Comparison of ENCODE assay signal across 27 mouse cellular contexts in the genomic region with DNA sequence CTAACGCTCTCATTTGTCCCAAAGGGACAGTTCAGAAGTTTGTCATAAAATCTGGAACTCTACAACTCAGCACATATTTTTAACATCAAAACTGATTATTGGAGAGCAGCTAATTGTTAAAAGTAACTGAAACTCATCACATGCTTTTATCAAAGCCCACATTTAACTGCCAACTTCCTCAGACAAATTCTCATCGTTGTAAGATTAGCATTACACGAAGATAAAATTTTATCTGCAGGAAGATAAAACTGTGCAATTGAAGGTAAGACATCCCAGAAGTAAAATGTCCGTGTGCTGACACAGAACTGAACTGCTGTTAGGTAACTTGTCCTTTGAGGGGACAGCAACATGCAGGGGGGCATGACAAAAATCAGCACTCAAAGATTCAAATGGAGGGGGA.
"Had no signal": no experiment of that assay in that cellular context is flagged by ENCODE, and none has a peak within 500 bp of the region (broad histone marks: within the 10 kb centered on the region; RNA-seq: fewer than 3 reads in every experiment).

No protein-coding gene starts in this region.

- DNase-seq: cerebellum, adult 9-10 months; cerebellum, adult 9-11 months; cerebellum, postnatal 10 days; cerebellum, postnatal 14 days; cerebellum, postnatal 25 days; cerebellum, postnatal 36 days; embryo, embryonic 11 days; forebrain, postnatal 0 days; gastrocnemius, adult 2 months; gastrocnemius, postnatal 10 days; gastrocnemius, postnatal 14 days; gastrocnemius, postnatal 25 days; gastrocnemius, postnatal 36 days; heart, adult 11 months; heart, adult 18-20 months; heart, adult 2 months had no signal

- H3K4me2 ChIP-seq: embryonic facial prominence, embryonic 12.5 days; embryonic facial prominence, embryonic 13.5 days; embryonic facial prominence, embryonic 15.5 days; forebrain, embryonic 12.5 days; forebrain, embryonic 13.5 days; forebrain, embryonic 15.5 days had no signal

- ATAC-seq: forebrain, embryonic 13.5 days; forebrain, embryonic 14.5 days; forebrain, embryonic 15.5 days; forebrain, embryonic 16.5 days; forebrain, postnatal 0 days had no signal

- H3K27ac ChIP-seq: embryonic facial prominence, embryonic 10.5 days; embryonic facial prominence, embryonic 12.5 days; embryonic facial prominence, embryonic 13.5 days; embryonic facial prominence, embryonic 15.5 days; forebrain, embryonic 10.5 days; forebrain, embryonic 12.5 days; forebrain, embryonic 13.5 days; forebrain, embryonic 15.5 days; gastrocnemius, adult 2 months; heart, adult 2 months had no signal

- H3K9ac ChIP-seq: embryonic facial prominence, embryonic 12.5 days; embryonic facial prominence, embryonic 13.5 days; embryonic facial prominence, embryonic 15.5 days; forebrain, embryonic 12.5 days; forebrain, embryonic 13.5 days; forebrain, embryonic 15.5 days; forebrain, postnatal 0 days had no signal

- H3K4me1 ChIP-seq: embryonic facial prominence, embryonic 10.5 days; embryonic facial prominence, embryonic 12.5 days; embryonic facial prominence, embryonic 13.5 days; embryonic facial prominence, embryonic 15.5 days; forebrain, embryonic 10.5 days; forebrain, embryonic 12.5 days; forebrain, embryonic 13.5 days; forebrain, embryonic 15.5 days had no signal

- H3K4me3 ChIP-seq: embryonic facial prominence, embryonic 10.5 days; embryonic facial prominence, embryonic 12.5 days; embryonic facial prominence, embryonic 13.5 days; embryonic facial prominence, embryonic 15.5 days; erythroblast, embryonic 14.5 days; forebrain, embryonic 10.5 days; forebrain, embryonic 12.5 days; forebrain, embryonic 13.5 days; forebrain, embryonic 15.5 days; gastrocnemius, adult 2 months; heart, adult 2 months had no signal

- H3K27me3 ChIP-seq: embryonic facial prominence, embryonic 12.5 days; embryonic facial prominence, embryonic 13.5 days; embryonic facial prominence, embryonic 15.5 days; forebrain, embryonic 12.5 days; forebrain, embryonic 13.5 days; forebrain, embryonic 15.5 days had no signal

- H3K9me3 ChIP-seq: embryonic facial prominence, embryonic 10.5 days; embryonic facial prominence, embryonic 12.5 days; embryonic facial prominence, embryonic 13.5 days; embryonic facial prominence, embryonic 15.5 days; forebrain, embryonic 10.5 days; forebrain, embryonic 12.5 days; forebrain, embryonic 13.5 days; forebrain, embryonic 15.5 days had no signal
